Mouse (Mus musculus) midbrain, embryonic 16.5 days (tissue): ENCODE measurements around the gene Scg5. TPM values are rescaled to one million over a fixed set of nuclear protein-coding genes. Genes with fewer than 3 reads are reported as not detected.
A peak's percentile ranks its signal among the peaks of the same experiment; 100 is the strongest.

Experiments used
- ATAC-seq: fragments of 200-750 bp; cut with Nextera tagmentation; 2 replicates; pipeline ENCODE4 v1.8.0; 2017; ENCODE audit warnings: moderate TSS enrichment
- H3K27ac ChIP-seq: fragments of 300-500 bp; sonication (generic); 2 replicates; pipeline ENCODE4 v1.5.1; 2014; ENCODE audit warnings: mild to moderate bottlenecking, low read length, mixed read lengths
- H3K27me3 ChIP-seq: fragments of 300-500 bp; sonication (generic); 2 replicates; pipeline ENCODE4 v1.6.1; 2014; ENCODE audit warnings: low read depth, low read length, mixed read lengths; ENCODE audit not compliant: control insufficient read depth, insufficient read depth
- H3K36me3 ChIP-seq: fragments of 300-500 bp; sonication (generic); 2 replicates; pipeline ENCODE4 v1.6.1; 2014; ENCODE audit warnings: mild to moderate bottlenecking, low read length, moderate library complexity, mixed read lengths; ENCODE audit not compliant: control insufficient read depth, insufficient read depth
- H3K4me1 ChIP-seq: fragments of 300-500 bp; sonication (generic); 2 replicates; pipeline ENCODE4 v1.6.1; 2014; ENCODE audit warnings: mild to moderate bottlenecking, low read length, mixed read lengths; ENCODE audit not compliant: control insufficient read depth, insufficient read depth
- H3K4me2 ChIP-seq: fragments of 300-500 bp; sonication (generic); 2 replicates; pipeline ENCODE4 v1.6.1; 2014; ENCODE audit warnings: mild to moderate bottlenecking, low read length, mixed read lengths
- H3K4me3 ChIP-seq: fragments of 300-500 bp; sonication (generic); 2 replicates; pipeline ENCODE4 v1.5.1; 2014; ENCODE audit warnings: low read depth, mild to moderate bottlenecking, low read length, moderate library complexity, mixed read lengths
- H3K9ac ChIP-seq: fragments of 300-500 bp; sonication (generic); 2 replicates; pipeline ENCODE4 v1.6.1; 2014; ENCODE audit warnings: low read depth, low read length, mixed read lengths
- H3K9me3 ChIP-seq: fragments of 300-500 bp; sonication (generic); replicated peaks from 2 replicates; pipeline ENCODE4 v1.6.1; 2014; ENCODE audit warnings: mild to moderate bottlenecking, low read length, mixed read lengths; ENCODE audit not compliant: control insufficient read depth, poor library complexity, severe bottlenecking
- WGBS: fragments of 180-500 bp; shearing (Covaris S2); extraction: QIAGEN DNeasy Blood & Tissue Kit; methylation state at CpG from one replicate; pipeline ENCODE4 v1.1.7; 2014; 5-methylcytosine and 5-hydroxymethylcytosine counted together
- polyA plus RNA-seq: library from polyadenylated mRNA; unstranded; fragments of >200 nt; fragmentation: Nextera tagmentation; extraction: Ambion mirVana; gene quantifications from 2 replicates; pipeline ENCODE4 v1.2.1, GENCODE M21; 2015

Scg5 gene
- 255 and 297 TPM in 2 replicates for polyA plus RNA-seq

DNA sequence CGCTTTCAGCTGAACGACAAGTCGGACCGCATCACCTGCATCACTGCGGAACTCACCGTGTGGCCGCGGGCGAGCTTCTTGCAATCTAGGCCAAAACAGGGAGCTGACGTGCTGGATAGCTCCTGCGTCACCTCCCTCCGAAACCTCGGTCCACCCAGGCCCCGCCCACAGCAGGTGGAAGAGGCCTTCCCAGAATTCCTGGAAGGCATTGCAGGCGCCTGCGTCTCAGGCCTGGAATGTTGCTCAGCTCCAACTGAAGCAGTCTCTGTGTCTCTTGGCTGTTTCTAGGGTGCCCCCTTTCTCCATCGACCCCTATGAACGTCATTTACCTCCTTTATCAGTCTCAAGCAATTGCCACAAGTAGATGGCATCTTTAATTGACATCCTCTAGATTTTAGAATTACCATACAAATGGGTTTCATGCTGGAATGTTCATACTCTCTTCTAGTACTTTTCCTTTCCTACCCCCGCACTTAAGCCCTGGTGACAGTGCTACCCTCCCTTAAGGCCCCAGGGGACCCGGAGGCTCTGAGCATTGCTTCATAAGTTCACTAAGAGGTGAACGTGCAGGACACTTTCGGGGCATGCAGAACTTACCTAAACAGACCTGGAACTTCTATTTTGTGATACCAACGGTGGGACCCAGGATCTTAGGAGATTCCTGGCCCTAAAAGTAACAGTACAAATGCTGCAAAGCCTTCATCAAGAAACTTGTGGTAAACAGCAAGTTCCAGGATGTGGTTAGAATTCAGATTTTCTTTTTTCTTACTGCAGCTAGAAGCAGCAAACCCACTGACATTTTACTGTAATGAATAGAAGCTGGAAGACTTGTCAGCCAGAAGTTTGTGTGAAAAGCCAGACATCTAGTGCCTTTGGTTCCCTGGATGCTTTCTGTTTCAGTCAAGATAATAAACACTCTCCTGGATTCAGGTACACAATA is at the start of gene Scg5:
TSS of gene Scg5 (minus strand) at position 179 of the 940 bp plus-strand sequence.
- ATAC-seq = peak; percentile 98
- H3K4me1 ChIP-seq = peaks cover 37% of the 10 kb centered on the region

DNA sequence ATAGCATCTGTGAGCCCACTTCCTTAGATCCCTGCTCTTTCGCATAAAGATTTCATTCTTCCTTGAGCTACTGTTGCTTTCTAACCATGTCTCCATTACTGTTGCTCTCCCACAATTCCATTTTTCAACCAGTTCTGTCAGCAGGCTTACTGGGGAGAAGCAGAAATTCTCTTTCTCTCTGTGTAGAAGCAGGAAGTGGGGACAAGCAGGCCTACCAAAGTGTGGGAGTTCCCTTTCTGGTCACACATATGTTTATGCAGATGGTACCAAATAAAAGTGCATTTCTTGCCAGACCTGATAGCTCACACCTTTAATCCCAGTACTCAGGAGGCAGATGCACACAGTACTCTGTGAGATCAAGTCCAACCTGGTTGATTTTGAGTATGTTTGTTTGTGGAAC is 41.2 kb upstream of the Scg5 start:
- Histone ChIP-seq H3K36me3 (no peaks in the 10 kb centered on the region), H3K27ac (no peak overlapping the region), H3K9ac (no peak overlapping the region), H3K4me1 (no peaks in the 10 kb centered on the region), H3K9me3 (no peaks in the 10 kb centered on the region), H3K27me3 (no peaks in the 10 kb centered on the region), H3K4me2 (no peak overlapping the region), H3K4me3 (no peak overlapping the region)
- ATAC-seq = no peak
- 93% methylated on average over 1 of the region's 1 CpGs for WGBS

More for the DNA sequence above, at the start of gene Scg5:
- no peaks in the 10 kb centered on the region for H3K36me3 ChIP-seq
- WGBS = 9% methylated on average over 23 of the region's 23 CpGs
- no peaks in the 10 kb centered on the region for H3K9me3 ChIP-seq
- H3K4me3 ChIP-seq = peak within 1 kb of the TSS; percentile 51
- peak within 1 kb of the TSS; percentile 76 for H3K9ac ChIP-seq
- H3K4me2 ChIP-seq = peak within 1 kb of the TSS; percentile 75
- H3K27me3 ChIP-seq = no peaks in the 10 kb centered on the region
- peak within 1 kb of the TSS; percentile 96 for H3K27ac ChIP-seq

DNA sequence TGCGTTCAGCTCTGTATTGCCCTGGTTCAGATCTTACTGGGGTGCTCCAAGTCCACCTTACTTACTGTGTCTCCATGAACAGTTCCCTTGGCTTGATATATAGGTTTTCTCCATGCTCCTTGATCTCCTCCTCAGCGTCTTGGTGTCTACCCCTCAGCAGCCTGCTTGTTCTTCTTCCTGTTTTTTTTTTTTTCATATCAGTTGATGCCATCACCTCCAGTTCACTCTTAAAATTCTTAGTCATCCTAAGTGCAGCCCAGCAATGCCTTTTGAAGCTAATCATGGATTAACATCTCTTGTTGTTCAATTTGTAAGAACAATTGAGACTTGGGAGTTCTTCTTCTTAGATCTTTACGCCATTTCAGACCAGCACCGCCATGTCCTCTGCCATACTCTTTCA is 39.5 kb upstream of the Scg5 start:
- no peak for ATAC-seq
- 78% methylated on average over 4 of the region's 4 CpGs for WGBS
- Histone ChIP-seq H3K4me1 (no peaks in the 10 kb centered on the region), H3K27me3 (no peaks in the 10 kb centered on the region), H3K9me3 (no peaks in the 10 kb centered on the region), H3K36me3 (no peaks in the 10 kb centered on the region), H3K9ac (no peak overlapping the region), H3K4me3 (no peak overlapping the region), H3K4me2 (no peak overlapping the region), H3K27ac (no peak overlapping the region)

DNA sequence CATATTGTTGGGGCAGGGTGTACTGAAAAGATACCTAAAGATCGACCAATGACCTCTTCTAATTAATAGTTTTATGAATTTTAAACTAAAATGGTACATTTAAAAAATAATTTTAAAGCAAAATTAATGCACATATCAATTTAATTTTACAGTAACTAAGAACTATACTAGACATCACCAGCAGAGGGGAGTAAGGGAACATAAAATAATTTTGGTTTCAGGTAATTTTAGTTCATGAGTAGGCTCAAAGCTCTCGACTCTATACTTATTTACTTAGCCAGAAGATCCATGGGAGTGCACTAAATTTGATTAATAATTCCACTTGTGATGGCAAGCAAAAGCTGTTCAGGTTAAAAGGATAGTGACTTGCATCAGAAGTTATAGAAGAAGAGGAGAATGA is 37.2 kb upstream of the Scg5 start:
- Histone ChIP-seq H3K4me2 (no peak overlapping the region), H3K9me3 (no peaks in the 10 kb centered on the region), H3K4me1 (no peaks in the 10 kb centered on the region), H3K9ac (no peak overlapping the region), H3K36me3 (no peaks in the 10 kb centered on the region), H3K4me3 (no peak overlapping the region), H3K27ac (no peak overlapping the region), H3K27me3 (no peaks in the 10 kb centered on the region)
- ATAC-seq = no peak
- 49% methylated on average over 2 of the region's 2 CpGs for WGBS

DNA sequence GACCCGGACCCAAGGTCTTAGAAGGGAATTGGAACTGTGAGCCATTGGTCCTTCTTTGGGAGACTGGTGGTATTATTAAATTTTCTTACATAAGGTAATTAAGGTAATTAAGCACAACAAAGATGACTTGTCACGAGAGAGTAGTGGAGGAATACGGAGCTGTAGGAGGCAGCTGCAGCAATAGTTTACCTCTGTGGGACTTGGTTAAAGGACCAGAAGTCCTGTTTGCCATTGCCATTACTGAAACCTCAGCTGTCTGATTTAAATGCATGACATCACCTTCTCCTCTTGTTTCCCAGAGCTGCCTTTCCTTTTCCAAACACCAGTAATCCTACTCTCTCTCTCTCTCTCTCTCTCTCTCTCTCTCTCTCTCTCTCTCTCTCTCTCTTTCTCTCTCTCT is 20.2 kb upstream of the Scg5 start:
- H3K4me2 ChIP-seq = peak overlapping the region; percentile 96
- WGBS = 3% methylated on average over 3 of the region's 3 CpGs
- H3K9ac ChIP-seq = peak overlapping the region; percentile 63
- no peaks in the 10 kb centered on the region for H3K36me3 ChIP-seq
- ATAC-seq = peak; percentile 78
- H3K27me3 ChIP-seq = no peaks in the 10 kb centered on the region
- H3K27ac ChIP-seq = peak overlapping the region; percentile 86
- H3K4me1 ChIP-seq = peaks cover 12% of the 10 kb centered on the region
- peak overlapping the region; percentile 69 for H3K4me3 ChIP-seq
- H3K9me3 ChIP-seq = no peaks in the 10 kb centered on the region

DNA sequence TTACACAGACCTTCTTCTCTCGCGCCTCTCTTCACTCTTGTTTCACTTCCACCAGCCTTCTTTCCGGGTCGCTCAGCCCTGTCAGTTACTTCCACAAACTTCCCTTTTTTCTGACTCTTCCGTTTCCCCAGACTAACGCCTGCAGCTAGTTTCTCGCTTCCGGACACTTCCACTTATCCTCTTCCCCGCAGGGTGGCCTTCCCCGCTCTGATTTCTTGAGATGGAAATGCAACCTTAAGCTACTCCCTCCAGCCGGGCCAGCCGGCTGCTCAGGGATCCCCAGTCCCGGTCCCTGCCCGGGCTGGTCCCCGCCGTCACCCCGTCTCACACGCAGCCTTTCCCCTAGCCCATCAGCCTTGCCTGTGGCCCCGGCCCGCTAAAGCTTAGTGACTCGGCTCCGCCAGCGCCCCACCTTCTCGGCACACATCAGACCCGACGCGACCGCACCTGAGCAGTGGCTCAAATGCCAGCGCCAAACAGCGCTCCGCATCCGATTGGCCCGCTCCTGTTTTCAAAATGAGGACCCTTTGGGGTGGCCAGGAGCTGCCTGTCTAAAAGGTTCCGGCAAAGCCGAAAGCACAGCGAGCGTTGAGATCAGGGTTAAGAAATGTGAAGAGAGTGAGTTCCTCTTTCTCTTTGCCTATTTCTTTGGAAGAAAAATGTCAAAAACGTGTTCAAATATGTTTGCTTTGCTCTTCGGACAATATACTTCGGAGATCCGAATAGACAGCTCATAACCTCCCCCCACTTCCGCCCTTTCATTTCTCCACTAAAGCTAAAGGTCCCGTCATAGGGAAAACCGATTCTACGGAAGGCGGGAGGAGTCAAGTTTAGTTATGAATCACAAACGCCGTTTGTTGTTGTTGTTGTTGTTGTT is 19.6 kb upstream of the Scg5 start, which contains the start of gene Arhgap11a:
TSS of gene Arhgap11a (minus strand) at position 417 of the 877 bp plus-strand sequence.
- WGBS = 0% methylated on average over 48 of the region's 48 CpGs
- peak within 1 kb of the TSS; percentile 86 for H3K27ac ChIP-seq
- peak; percentile 98 for ATAC-seq

DNA sequence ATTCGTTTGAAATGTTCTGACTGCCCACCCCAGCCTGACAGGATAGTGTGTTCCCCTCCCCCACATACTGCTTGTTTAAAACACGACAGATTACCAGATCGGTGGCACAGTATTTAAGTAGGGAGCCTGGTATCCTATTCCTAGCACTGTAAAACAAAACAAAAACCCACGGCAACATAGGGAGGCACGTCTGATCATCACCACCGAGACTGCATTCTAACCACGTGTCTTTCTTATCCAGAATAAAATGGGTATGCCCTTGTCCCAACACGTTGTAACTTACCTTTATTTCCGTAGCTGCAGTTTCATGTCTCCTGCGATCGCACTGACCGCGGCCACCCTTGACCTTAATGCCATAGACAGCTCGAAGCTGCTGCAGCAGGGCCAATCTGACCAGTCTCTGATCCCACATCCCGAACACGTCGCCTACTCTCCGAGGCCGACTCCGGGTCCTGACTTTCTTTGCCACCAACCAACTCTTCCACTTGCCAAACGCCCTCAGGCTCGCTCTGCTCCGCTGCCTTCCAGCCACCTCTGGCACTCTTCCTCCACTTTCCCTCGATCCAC is 18.8 kb upstream of the Scg5 start:
- ATAC-seq = peak; percentile 13
- H3K27ac ChIP-seq = no peak overlapping the region
- H3K4me2 ChIP-seq = peak overlapping the region; percentile 96
- H3K4me3 ChIP-seq = peak overlapping the region; percentile 69
- peaks cover 12% of the 10 kb centered on the region for H3K4me1 ChIP-seq
- H3K9ac ChIP-seq = peak overlapping the region; percentile 63
- H3K9me3 ChIP-seq = no peaks in the 10 kb centered on the region
- H3K27me3 ChIP-seq = no peaks in the 10 kb centered on the region
- no peaks in the 10 kb centered on the region for H3K36me3 ChIP-seq
- under 1% methylated on average over 24 of the region's 24 CpGs for WGBS

More for the DNA sequence above, 19.6 kb upstream of the Scg5 start, which contains the start of gene Arhgap11a:
- Histone ChIP-seq H3K9ac (peak within 1 kb of the TSS; percentile 63), H3K27me3 (no peaks in the 10 kb centered on the region), H3K4me3 (peak within 1 kb of the TSS; percentile 69), H3K4me2 (peak within 1 kb of the TSS; percentile 96), H3K9me3 (no peaks in the 10 kb centered on the region), H3K4me1 (peaks cover 12% of the 10 kb centered on the region), H3K36me3 (no peaks in the 10 kb centered on the region)

DNA sequence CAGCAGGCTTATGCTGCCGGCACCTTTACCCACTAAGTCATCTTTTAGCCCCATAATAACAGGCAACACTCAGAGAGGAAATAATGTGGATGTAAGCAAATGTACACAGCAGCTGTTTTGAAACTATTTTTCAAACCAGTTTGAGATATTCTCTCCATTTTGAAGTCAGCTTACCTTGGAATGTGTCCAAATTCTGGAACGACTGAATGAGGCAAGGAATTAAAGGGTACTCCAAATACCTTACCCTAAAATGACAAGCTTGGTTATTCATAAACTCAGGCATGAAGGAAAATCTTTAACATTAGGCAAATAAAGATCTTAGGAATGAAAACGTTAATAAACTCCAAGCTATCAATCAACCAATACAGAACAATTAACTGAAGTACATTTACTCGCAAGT is 16.2 kb upstream of the Scg5 start:
- Histone ChIP-seq H3K4me2 (no peak overlapping the region), H3K9me3 (no peaks in the 10 kb centered on the region), H3K9ac (no peak overlapping the region), H3K4me1 (peaks cover 12% of the 10 kb centered on the region), H3K27me3 (no peaks in the 10 kb centered on the region), H3K36me3 (no peaks in the 10 kb centered on the region), H3K4me3 (no peak overlapping the region), H3K27ac (no peak overlapping the region)
- no peak for ATAC-seq
- WGBS = 86% methylated on average over 4 of the region's 4 CpGs
